Mouse (Mus musculus): ENCODE measurements at regions not wholly inside any gene's neighbourhood (a gene's known extent, or its start where the extent isn't known, plus 50 kb on each side); places are given as distances from the start of the nearest gene placed in this dataset.

DNA sequence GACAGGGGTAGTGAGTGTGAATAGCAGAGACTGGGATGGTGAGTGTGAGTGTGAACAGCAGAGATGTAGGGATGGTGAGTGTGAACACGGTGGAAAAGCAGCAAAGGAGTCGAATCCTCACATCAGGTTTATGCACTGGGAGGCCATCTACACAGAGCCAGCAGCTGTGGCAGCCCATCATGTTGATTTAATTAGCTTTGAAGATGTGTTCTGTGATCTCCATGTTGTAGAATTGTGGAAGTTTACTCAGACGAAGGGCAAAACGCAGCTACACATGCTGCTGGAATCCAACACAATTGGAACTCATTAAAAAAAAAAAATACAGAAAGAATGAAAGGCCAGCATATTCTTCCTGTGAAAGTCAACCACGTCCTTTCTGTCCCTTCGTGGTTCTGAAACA lies 80.2 kb upstream of the Lrig3 start:
- 58% methylated on average over 6 of the region's 6 CpGs for WGBS
- H3K4me1 ChIP-seq (ENCODE audit: control insufficient read depth, insufficient read depth, low read depth, low read length), result no peaks in the 10 kb centered on the region
- no peak overlapping the region for H3K4me2 ChIP-seq (ENCODE audit: low read length)
- no peaks in the 10 kb centered on the region for H3K36me3 ChIP-seq (ENCODE audit: control insufficient read depth, insufficient read depth, low read length)
- H3K9me3 ChIP-seq (ENCODE audit: control insufficient read depth, low read length), result no peaks in the 10 kb centered on the region
- ATAC-seq, result no peak
- no peak overlapping the region for H3K4me3 ChIP-seq (ENCODE audit: low read length)
- H3K27me3 ChIP-seq (replicated peaks; ENCODE audit: control insufficient read depth, insufficient read depth, low read length), result no peaks in the 10 kb centered on the region
- H3K27ac ChIP-seq (ENCODE audit: low read depth, low read length), result no peak overlapping the region
- no peak overlapping the region for H3K9ac ChIP-seq (ENCODE audit: low read depth, low read length)

DNA sequence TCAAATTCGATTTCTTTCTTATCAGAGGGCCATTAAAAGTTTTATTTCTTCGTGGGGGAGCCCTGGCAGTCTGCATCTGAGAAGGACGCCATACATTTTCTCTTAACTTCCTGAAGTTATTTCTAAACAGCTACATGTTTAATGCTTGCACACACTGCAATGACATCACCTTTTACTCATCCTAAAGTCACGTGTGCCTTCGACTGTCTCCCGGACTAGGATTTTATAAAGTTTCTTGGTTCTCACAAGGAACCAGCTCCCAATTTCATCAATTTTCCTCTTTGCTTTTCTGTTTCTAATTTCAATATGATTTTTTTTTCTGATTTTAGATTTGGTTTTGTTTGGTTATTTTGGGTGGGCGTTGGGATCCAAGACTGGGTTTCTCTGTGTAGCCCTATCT lies 73.8 kb upstream of the Lrig3 start:
- no peaks in the 10 kb centered on the region for H3K27me3 ChIP-seq (replicated peaks; ENCODE audit: control insufficient read depth, insufficient read depth, low read length)
- no peak overlapping the region for H3K4me3 ChIP-seq (ENCODE audit: low read length)
- no peak overlapping the region for H3K27ac ChIP-seq (ENCODE audit: low read depth, low read length)
- no peaks in the 10 kb centered on the region for H3K36me3 ChIP-seq (ENCODE audit: control insufficient read depth, insufficient read depth, low read length)
- H3K9me3 ChIP-seq (ENCODE audit: control insufficient read depth, low read length), result no peaks in the 10 kb centered on the region
- no peaks in the 10 kb centered on the region for H3K4me1 ChIP-seq (ENCODE audit: control insufficient read depth, insufficient read depth, low read depth, low read length)
- H3K9ac ChIP-seq (ENCODE audit: low read depth, low read length), result no peak overlapping the region
- 86% methylated on average over 7 of the region's 7 CpGs for WGBS
- no peak for ATAC-seq
- H3K4me2 ChIP-seq (ENCODE audit: low read length), result no peak overlapping the region

DNA sequence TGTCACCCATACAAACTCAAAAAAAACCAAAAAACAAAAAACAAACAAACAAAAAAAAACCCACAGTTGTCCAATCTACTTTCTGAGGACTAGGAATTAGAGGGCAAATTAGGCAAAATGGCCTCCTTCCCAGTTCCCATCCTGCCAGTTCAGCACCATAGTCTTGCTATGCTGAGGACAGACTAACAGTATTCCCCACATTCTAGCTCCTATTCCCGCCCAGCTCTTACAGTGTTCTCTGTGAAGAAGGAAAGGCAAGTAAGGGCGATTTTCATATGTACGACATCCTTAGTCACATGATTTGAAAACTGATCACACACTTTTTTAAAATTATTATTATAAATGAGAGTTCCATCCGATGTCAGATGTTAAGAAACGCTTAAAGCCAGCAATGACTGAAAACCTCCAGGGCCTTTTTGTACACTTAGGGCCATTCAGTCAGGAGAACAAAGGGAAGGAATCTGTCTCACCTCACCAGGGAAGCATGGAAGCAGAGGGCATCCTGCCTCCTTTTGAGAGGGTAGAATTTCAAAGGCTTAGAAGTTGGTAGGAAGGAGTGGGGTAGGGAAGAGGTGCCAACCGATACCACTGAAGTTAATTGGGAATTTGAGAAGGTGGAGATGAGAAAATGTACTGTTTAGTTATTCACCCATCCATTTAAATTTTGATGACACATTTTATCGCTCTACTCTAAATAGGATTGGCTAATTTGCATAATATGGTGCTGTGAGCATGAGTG lies 70.1 kb upstream of the Lrig3 start:
- Histone ChIP-seq H3K9ac (ENCODE audit: low read depth, low read length) (no peak overlapping the region), H3K9me3 (ENCODE audit: control insufficient read depth, low read length) (no peaks in the 10 kb centered on the region), H3K4me1 (ENCODE audit: control insufficient read depth, insufficient read depth, low read depth, low read length) (no peaks in the 10 kb centered on the region), H3K27ac (ENCODE audit: low read depth, low read length) (no peak overlapping the region), H3K36me3 (ENCODE audit: control insufficient read depth, insufficient read depth, low read length) (no peaks in the 10 kb centered on the region), H3K4me2 (ENCODE audit: low read length) (no peak overlapping the region), H3K27me3 (replicated peaks; ENCODE audit: control insufficient read depth, insufficient read depth, low read length) (no peaks in the 10 kb centered on the region), H3K4me3 (ENCODE audit: low read length) (no peak overlapping the region)
- no peak for ATAC-seq
- 45% methylated on average over 7 of the region's 7 CpGs for WGBS

DNA sequence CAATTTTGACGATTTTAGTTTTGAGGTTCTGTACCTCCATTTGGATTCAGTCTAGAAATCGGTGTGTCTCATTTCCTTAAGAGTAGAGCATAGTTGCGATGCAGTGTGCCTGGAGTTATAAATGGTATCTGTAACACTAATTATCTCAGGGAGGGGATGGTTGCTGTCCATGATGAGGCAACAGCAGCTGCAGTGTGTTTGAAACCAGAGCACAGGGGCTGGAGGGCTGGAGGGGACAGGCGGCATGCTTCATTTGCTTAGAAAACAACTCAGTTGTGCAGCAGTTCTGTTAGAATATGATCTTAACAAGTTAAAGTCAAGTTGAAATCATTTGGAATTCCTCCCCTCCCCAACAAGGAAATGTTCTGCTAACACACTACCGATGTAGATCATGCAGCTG lies 69.3 kb upstream of the Lrig3 start:
- H3K27me3 ChIP-seq (replicated peaks; ENCODE audit: control insufficient read depth, insufficient read depth, low read length), result no peaks in the 10 kb centered on the region

DNA sequence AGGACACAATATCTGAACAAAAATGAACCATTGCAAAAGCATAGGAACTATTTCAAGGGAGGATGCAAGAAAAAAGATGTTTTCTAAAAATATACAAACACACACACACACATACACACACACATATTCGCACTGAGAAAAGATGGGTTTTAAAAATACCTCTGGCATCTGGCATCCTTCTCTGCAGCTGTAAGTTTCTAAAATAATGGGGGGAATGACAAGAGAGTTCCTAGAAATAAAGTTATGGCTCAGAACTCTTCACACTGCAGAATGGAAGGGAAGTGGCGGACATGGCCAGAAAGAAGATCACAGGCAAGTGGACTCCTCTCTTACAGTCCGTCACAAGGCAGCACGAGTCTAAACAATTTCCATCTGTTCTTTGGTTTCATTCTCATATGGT lies 66.5 kb upstream of the Lrig3 start:
- ATAC-seq, result no peak
- no peaks in the 10 kb centered on the region for H3K36me3 ChIP-seq (ENCODE audit: control insufficient read depth, insufficient read depth, low read length)
- 83% methylated on average over 4 of the region's 4 CpGs for WGBS
- H3K4me1 ChIP-seq (ENCODE audit: control insufficient read depth, insufficient read depth, low read depth, low read length), result no peaks in the 10 kb centered on the region
- no peaks in the 10 kb centered on the region for H3K27me3 ChIP-seq (replicated peaks; ENCODE audit: control insufficient read depth, insufficient read depth, low read length)
- no peaks in the 10 kb centered on the region for H3K9me3 ChIP-seq (ENCODE audit: control insufficient read depth, low read length)
- no peak overlapping the region for H3K27ac ChIP-seq (ENCODE audit: low read depth, low read length)
- no peak overlapping the region for H3K4me2 ChIP-seq (ENCODE audit: low read length)
- no peak overlapping the region for H3K4me3 ChIP-seq (ENCODE audit: low read length)
- no peak overlapping the region for H3K9ac ChIP-seq (ENCODE audit: low read depth, low read length)

More for the DNA sequence above, 69.3 kb upstream of the Lrig3 start:
- no peak overlapping the region for H3K4me3 ChIP-seq (ENCODE audit: low read length)
- no peak for ATAC-seq
- no peak overlapping the region for H3K27ac ChIP-seq (ENCODE audit: low read depth, low read length)
- no peak overlapping the region for H3K4me2 ChIP-seq (ENCODE audit: low read length)
- WGBS, result 71% methylated on average over 5 of the region's 5 CpGs
- H3K36me3 ChIP-seq (ENCODE audit: control insufficient read depth, insufficient read depth, low read length), result no peaks in the 10 kb centered on the region
- H3K9me3 ChIP-seq (ENCODE audit: control insufficient read depth, low read length), result no peaks in the 10 kb centered on the region
- H3K4me1 ChIP-seq (ENCODE audit: control insufficient read depth, insufficient read depth, low read depth, low read length), result no peaks in the 10 kb centered on the region
- H3K9ac ChIP-seq (ENCODE audit: low read depth, low read length), result no peak overlapping the region

DNA sequence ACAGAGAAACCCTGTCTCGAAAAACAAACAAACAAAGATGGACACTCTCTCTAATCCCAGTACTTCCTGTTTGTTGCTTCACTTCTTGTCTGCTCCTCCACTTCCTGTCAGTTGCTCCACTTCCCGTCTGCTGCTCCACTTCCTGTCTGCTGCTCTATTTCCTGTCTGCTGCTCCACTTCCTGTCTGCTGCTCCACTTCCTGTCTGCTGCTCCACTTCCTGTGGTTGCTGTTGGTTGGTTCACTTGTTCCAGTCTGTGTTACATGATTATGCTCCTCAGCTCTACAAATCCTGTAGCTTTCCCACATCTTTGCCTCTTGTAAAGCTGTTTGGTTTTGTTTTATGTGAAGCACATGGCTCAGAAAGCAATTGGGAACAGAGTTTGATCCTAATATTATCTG lies 65.4 kb upstream of the Lrig3 start:
- Histone ChIP-seq H3K4me1 (ENCODE audit: control insufficient read depth, insufficient read depth, low read depth, low read length) (no peaks in the 10 kb centered on the region), H3K9ac (ENCODE audit: low read depth, low read length) (no peak overlapping the region), H3K27ac (ENCODE audit: low read depth, low read length) (no peak overlapping the region), H3K4me3 (ENCODE audit: low read length) (no peak overlapping the region), H3K36me3 (ENCODE audit: control insufficient read depth, insufficient read depth, low read length) (no peaks in the 10 kb centered on the region), H3K4me2 (ENCODE audit: low read length) (no peak overlapping the region), H3K9me3 (ENCODE audit: control insufficient read depth, low read length) (no peaks in the 10 kb centered on the region), H3K27me3 (replicated peaks; ENCODE audit: control insufficient read depth, insufficient read depth, low read length) (no peaks in the 10 kb centered on the region)
- ATAC-seq, result no peak
- 91% methylated on average over 2 of the region's 2 CpGs for WGBS

DNA sequence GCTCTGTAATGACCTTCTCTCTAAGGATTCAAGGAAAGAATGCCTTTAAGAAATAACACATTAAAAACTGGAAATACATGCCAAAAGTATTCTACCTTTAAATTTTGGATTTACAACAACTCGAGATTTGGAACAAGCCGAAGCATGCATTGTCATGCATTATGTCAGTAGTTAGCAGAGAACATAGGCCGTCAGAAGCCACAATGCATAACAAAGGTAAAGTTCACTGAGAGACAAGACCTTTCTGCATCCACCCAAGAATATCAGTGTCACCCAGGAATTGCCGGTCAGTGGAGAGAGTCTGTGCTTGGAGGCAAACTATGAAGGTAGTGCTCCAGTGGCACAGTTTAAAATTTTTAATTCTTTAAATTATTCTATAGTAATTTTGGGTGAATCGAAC lies 63.3 kb upstream of the Lrig3 start:
- ATAC-seq, result no peak
- H3K4me3 ChIP-seq (ENCODE audit: low read length), result no peak overlapping the region
- no peaks in the 10 kb centered on the region for H3K36me3 ChIP-seq (ENCODE audit: control insufficient read depth, insufficient read depth, low read length)
- no peaks in the 10 kb centered on the region for H3K4me1 ChIP-seq (ENCODE audit: control insufficient read depth, insufficient read depth, low read depth, low read length)
- no peaks in the 10 kb centered on the region for H3K9me3 ChIP-seq (ENCODE audit: control insufficient read depth, low read length)
- H3K27me3 ChIP-seq (replicated peaks; ENCODE audit: control insufficient read depth, insufficient read depth, low read length), result no peaks in the 10 kb centered on the region
- 80% methylated on average over 5 of the region's 5 CpGs for WGBS
- no peak overlapping the region for H3K4me2 ChIP-seq (ENCODE audit: low read length)
- no peak overlapping the region for H3K9ac ChIP-seq (ENCODE audit: low read depth, low read length)
- no peak overlapping the region for H3K27ac ChIP-seq (ENCODE audit: low read depth, low read length)

DNA sequence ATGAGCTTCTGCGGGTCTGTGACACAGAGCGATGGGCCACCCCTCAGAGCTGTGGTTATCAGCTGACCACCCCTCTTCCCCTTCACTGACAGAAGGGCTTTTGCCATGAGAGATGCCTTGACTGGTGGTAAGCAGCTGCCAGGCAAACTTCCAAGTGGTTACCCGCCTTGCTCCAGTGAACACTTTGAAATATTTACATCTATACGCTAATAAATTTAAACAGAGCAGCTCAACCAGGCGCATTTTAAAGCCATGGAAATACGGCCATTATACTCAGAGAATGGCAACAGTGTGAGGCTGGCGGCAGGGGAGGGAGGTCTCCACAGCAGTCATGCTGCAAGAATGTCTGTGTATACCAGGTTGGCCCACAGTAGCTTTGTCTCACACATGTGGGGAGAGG lies 53.8 kb upstream of the Lrig3 start:
- Histone ChIP-seq H3K4me2 (ENCODE audit: low read length) (no peak overlapping the region), H3K4me1 (ENCODE audit: control insufficient read depth, insufficient read depth, low read depth, low read length) (no peaks in the 10 kb centered on the region), H3K4me3 (ENCODE audit: low read length) (no peak overlapping the region), H3K9me3 (ENCODE audit: control insufficient read depth, low read length) (no peaks in the 10 kb centered on the region), H3K36me3 (ENCODE audit: control insufficient read depth, insufficient read depth, low read length) (no peaks in the 10 kb centered on the region), H3K27me3 (replicated peaks; ENCODE audit: control insufficient read depth, insufficient read depth, low read length) (no peaks in the 10 kb centered on the region), H3K9ac (ENCODE audit: low read depth, low read length) (no peak overlapping the region), H3K27ac (ENCODE audit: low read depth, low read length) (no peak overlapping the region)
- peak; percentile 68; the same call in 1 of the 2 replicates for ATAC-seq
- WGBS, result 35% methylated on average over 7 of the region's 7 CpGs
